Mouse (Mus musculus) hindbrain, embryonic 12.5 days (tissue): ENCODE results near the gene Fcho2. TPM values are rescaled to one million over a fixed set of nuclear protein-coding genes. Genes with fewer than 3 reads are reported as not detected.

Experiments used
- ATAC-seq: fragments of 200-750 bp; cut with Nextera tagmentation; 2 replicates; pipeline ENCODE4 v1.8.0; 2017; ENCODE audit warnings: moderate TSS enrichment; ENCODE audit not compliant: low FRiP score
- H3K27ac ChIP-seq: fragments of 300-500 bp; sonication (generic); 2 replicates; pipeline ENCODE4 v1.5.1; 2016; ENCODE audit warnings: mild to moderate bottlenecking
- H3K27me3 ChIP-seq: fragments of 300-500 bp; sonication (generic); 2 replicates; pipeline ENCODE4 v1.6.1; 2016; ENCODE audit warnings: mild to moderate bottlenecking
- H3K36me3 ChIP-seq: fragments of 300-500 bp; sonication (generic); 2 replicates; pipeline ENCODE4 v1.6.1; 2016; ENCODE audit warnings: mild to moderate bottlenecking
- H3K4me1 ChIP-seq: fragments of 300-500 bp; sonication (generic); 2 replicates; pipeline ENCODE4 v1.6.1; 2016
- H3K4me2 ChIP-seq: fragments of 300-500 bp; sonication (generic); replicated peaks from 2 replicates; pipeline ENCODE4 v1.6.1; 2016; ENCODE audit warnings: mild to moderate bottlenecking
- H3K4me3 ChIP-seq: fragments of 300-500 bp; sonication (generic); 2 replicates; pipeline ENCODE4 v1.5.1; 2016; ENCODE audit warnings: mild to moderate bottlenecking
- H3K9ac ChIP-seq: fragments of 300-500 bp; sonication (generic); 2 replicates; pipeline ENCODE4 v1.6.1; 2016; ENCODE audit warnings: mild to moderate bottlenecking, moderate library complexity
- H3K9me3 ChIP-seq: fragments of 300-500 bp; sonication (generic); replicated peaks from 2 replicates; pipeline ENCODE4 v1.6.1; 2016; ENCODE audit warnings: mild to moderate bottlenecking
- WGBS: fragments of 180-500 bp; shearing (Covaris S2); methylation state at CpG from one replicate; pipeline ENCODE4 v1.1.7; 2016; 5-methylcytosine and 5-hydroxymethylcytosine counted together
- polyA plus RNA-seq: library from polyadenylated mRNA; unstranded; fragments of >200 nt; fragmentation: Nextera tagmentation; extraction: Ambion mirVana; gene quantifications from 2 replicates; pipeline ENCODE4 v1.2.1, GENCODE M21; 2016

The Fcho2 gene
- polyA plus RNA-seq, 1 experiment from 2014 or later = 48.3 TPM

DNA sequence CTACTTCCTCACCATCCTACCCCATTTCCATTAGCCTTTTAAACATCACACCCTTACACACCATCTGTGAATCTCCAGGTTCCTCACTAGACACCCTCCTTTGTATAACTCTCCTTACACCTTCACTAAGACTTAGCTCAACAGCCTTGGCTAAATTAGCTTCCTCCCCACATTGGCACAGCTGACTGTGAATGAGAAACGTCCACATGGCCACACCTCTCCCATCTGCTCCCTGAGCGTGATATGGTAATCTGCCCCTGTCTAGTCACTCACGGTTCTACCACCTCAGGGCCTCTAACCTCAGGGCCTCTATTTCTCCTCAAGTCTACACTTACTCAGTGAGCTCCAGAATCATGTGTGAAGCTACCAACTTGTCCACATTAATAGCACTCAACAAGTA, 82.0 kb downstream of the Fcho2 start:
- 0 out of 2 replicates have a peak, but pooled peaks cover 2% of the 10 kb centered on the region for H3K4me1 ChIP-seq
- no peak overlapping the region for H3K4me2 ChIP-seq
- H3K27ac ChIP-seq = no peak overlapping the region
- WGBS = 64% methylated on average over 3 of the region's 3 CpGs
- peaks cover 45% of the 10 kb centered on the region for H3K36me3 ChIP-seq
- no peaks in the 10 kb centered on the region for H3K9me3 ChIP-seq
- no peaks in the 10 kb centered on the region for H3K27me3 ChIP-seq
- H3K9ac ChIP-seq = no peak overlapping the region
- no peak for ATAC-seq
- H3K4me3 ChIP-seq = no peak overlapping the region

DNA sequence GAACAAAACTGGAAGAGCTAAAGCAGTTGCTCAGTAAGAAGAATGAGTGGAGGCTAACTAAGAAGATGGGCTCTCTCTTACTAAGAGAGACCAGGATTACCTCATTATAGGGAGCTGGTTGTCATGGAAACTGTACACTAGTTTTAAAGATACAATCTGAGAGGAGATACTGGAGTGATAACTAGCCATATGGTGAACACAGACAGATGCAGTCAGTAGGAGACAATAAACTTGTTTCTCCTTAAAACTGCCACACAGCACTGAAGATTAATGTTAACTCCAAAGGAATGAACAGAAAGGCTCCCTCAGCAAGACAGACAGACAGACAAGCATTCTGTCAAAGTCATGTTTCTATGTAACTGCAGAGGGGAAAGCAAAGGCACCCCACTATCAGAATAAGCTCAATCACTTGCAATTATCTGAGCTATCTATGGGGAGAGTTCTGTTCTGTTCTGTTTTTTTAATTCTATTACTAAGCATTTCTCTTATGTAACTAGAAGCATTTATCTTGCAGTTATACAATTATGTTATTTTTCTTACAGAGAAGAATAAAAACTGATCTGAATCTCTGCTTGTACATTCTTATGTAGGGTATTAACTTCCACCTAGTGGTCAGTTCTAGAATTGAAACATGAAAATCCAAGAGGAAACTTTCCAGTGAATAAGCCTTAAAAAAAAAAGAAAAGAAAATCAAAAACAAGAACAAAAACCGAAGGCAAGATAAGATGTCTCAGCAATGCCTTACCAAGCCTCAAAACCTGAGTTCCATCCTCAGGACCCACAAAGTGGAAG, 85.8 kb downstream of the Fcho2 start:
- Histone ChIP-seq H3K4me2 (no peak overlapping the region), H3K36me3 (peaks cover 52% of the 10 kb centered on the region), H3K9me3 (no peaks in the 10 kb centered on the region), H3K27ac (no peak overlapping the region), H3K4me1 (0 out of 2 replicates have a peak, but pooled peaks cover 2% of the 10 kb centered on the region), H3K4me3 (no peak overlapping the region), H3K27me3 (no peaks in the 10 kb centered on the region), H3K9ac (no peak overlapping the region)
- WGBS = 93% methylated on average over 1 of the region's 1 CpGs
- ATAC-seq = no peak

DNA sequence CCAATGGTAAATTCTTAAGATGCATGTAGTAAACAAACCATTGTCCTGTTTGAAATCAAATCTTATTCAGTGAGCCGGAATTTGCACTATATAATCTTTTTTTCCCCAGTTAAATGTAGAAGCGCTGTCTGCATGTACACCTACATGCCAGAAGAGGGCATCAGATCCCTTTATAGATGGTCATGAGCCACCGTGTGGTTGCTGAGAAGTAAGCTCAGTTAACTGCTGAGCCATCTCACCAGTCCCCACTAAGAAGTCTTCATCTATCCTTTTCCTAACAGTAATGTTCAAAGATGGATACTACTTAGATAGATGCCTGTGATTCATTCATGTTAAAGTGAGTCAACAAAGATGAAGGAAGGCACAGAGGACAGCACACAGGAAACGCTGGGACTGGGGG, 88.8 kb downstream of the Fcho2 start:
- ATAC-seq = no peak
- H3K9me3 ChIP-seq = no peaks in the 10 kb centered on the region
- H3K36me3 ChIP-seq = peaks cover 39% of the 10 kb centered on the region
- no peak overlapping the region for H3K9ac ChIP-seq
- WGBS = 62% methylated on average over 4 of the region's 4 CpGs
- H3K27ac ChIP-seq = no peak overlapping the region; the same call in 1 of the 2 replicates
- no peak overlapping the region for H3K4me2 ChIP-seq
- no peaks in the 10 kb centered on the region for H3K27me3 ChIP-seq
- H3K4me3 ChIP-seq = no peak overlapping the region
- no peaks in the 10 kb centered on the region for H3K4me1 ChIP-seq

DNA sequence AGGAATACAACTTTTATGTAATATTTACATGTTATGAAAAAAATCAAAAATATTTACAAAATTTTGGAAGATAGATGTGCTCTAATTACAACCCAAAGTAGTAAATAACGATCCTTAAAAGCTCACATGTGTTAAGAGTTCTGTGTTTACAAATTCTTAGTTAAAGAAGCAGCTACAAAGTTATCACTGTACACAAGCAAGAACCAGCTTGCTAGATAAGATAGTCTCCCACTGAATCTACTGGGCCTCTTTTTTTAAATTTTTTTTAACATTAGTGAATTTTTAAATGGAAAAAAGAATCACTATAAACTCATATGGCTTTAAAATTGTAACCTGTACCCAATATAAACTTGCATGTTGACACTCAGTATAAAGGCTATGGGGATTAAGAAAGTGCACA, 91.8 kb downstream of the Fcho2 start:
- Histone ChIP-seq H3K9ac (no peak overlapping the region), H3K27me3 (no peaks in the 10 kb centered on the region), H3K4me1 (no peaks in the 10 kb centered on the region), H3K27ac (no peak overlapping the region), H3K36me3 (peaks cover 29% of the 10 kb centered on the region), H3K9me3 (no peaks in the 10 kb centered on the region), H3K4me3 (no peak overlapping the region), H3K4me2 (no peak overlapping the region)
- no peak for ATAC-seq
- 95% methylated on average over 1 of the region's 1 CpGs for WGBS

DNA sequence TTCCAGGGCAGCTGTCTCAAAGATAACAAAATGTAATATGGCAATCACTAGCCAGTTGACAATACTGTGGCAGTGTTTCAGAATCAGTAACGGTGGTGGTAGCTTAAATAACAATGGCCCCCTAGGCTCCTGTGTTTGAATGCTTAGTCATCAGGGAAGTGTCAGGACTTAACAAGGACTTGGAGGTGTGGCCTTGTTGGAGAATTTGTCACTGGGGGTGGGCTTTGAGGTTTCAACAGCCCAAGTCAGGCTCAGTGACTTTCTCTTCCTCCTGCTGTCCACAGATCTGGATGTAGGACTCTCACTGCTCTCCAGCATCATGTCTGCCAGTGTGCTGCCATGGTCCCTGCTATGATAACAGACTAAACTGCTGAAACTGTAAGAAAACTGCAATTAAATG, 93.0 kb downstream of the Fcho2 start:
- 34% methylated on average over 1 of the region's 1 CpGs for WGBS
- Histone ChIP-seq H3K9ac (no peak overlapping the region), H3K27ac (no peak overlapping the region), H3K9me3 (no peaks in the 10 kb centered on the region), H3K27me3 (no peaks in the 10 kb centered on the region), H3K4me3 (no peak overlapping the region), H3K36me3 (peaks cover 26% of the 10 kb centered on the region), H3K4me1 (no peaks in the 10 kb centered on the region), H3K4me2 (no peak overlapping the region)
- no peak for ATAC-seq

DNA sequence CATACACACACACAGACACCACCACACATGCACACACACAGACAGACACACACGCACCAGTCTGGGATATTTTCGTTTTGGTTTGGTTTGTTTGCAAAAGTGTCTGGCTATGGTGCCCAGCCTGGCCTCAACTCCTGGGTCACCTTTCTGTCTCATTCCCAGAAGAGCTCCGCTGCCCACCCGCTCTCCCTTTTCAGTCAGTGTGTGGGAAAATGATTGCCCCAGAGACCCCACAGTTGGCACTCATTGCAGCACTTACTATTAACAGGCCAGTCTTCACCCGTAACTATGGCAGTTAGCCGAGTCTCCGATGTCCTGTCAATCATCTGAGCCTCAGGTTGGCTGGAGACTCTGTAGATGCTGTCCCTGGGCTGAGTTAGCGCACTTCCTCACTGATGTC, 99.1 kb downstream of the Fcho2 start:
- WGBS = 83% methylated on average over 8 of the region's 8 CpGs
- Histone ChIP-seq H3K9me3 (no peaks in the 10 kb centered on the region), H3K27me3 (no peaks in the 10 kb centered on the region), H3K4me1 (no peaks in the 10 kb centered on the region), H3K4me2 (no peak overlapping the region), H3K36me3 (0 out of 2 replicates have a peak, but pooled peaks cover 4% of the 10 kb centered on the region), H3K27ac (no peak overlapping the region), H3K9ac (no peak overlapping the region), H3K4me3 (no peak overlapping the region)
- ATAC-seq = no peak

DNA sequence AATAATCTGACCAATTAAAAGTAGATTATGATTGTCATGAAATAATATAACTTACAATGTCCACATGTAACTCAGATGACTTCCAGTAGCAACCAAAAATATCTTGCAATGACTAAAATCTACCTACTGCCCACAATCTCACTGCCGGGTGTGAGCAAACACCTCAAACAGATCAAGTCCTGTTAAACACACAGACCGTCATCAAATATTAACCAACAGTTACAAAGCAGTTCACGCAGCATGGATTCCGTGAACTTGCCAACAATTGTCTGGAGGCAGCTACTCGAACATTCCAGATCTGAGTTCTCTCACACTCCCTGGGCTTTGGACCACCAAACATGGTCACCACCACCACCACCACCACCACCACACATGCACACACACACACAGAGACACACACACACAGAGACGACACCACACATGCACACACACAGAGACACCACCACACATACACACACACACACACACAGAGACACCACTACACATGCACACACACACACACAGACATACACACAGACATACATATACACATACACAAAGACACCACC, 99.7 kb downstream of the Fcho2 start:
- no peaks in the 10 kb centered on the region for H3K4me1 ChIP-seq
- H3K27me3 ChIP-seq = no peaks in the 10 kb centered on the region
- ATAC-seq = no peak
- no peaks in the 10 kb centered on the region for H3K36me3 ChIP-seq
- WGBS = 81% methylated on average over 6 of the region's 6 CpGs
- H3K4me2 ChIP-seq = no peak overlapping the region
- H3K4me3 ChIP-seq = no peak overlapping the region
- H3K27ac ChIP-seq = no peak overlapping the region
- H3K9me3 ChIP-seq = no peaks in the 10 kb centered on the region
- no peak overlapping the region for H3K9ac ChIP-seq

DNA sequence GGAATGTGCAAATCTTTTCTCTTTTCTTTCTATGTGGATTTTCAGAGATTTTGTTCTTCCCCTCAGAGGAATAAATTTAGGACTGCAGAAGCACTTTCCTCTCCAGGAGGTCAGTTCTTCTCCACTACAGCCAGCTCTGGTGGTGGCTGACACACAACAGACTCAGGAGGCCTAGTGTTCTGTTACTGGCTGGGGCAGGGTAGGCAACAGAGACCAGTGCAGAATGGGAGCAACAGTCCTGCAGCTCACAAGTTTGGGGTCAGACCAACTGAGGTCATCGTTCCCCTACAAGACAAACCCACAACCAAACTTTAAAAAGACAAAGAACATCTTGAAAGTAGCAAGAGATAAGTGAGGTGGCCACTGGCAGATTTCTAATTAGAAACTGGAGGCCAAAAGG, 104.6 kb downstream of the Fcho2 start:
- no peak for ATAC-seq

DNA sequence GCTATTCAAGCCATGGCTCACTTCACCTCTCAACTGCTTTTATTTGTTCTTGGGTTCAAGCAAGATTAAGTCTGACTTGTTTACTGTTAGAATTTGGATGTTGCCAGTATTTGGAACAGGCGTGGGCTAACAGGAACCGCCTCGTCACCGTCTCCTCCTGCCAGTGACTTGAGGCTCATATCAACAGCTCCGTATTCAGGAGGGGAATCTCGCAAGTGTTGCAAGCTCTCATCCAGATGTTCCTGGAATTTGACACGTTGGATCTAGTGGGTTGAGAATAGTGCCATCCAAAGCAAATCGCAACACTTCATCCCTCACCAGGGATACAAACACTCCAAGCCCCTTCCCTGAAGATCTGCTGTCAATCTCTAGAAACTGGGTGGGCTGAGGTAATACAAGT, 105.0 kb downstream of the Fcho2 start:
- no peaks in the 10 kb centered on the region for H3K9me3 ChIP-seq
- 78% methylated on average over 8 of the region's 8 CpGs for WGBS
- H3K4me1 ChIP-seq = no peaks in the 10 kb centered on the region
- H3K27me3 ChIP-seq = no peaks in the 10 kb centered on the region
- H3K4me3 ChIP-seq = no peak overlapping the region
- no peaks in the 10 kb centered on the region for H3K36me3 ChIP-seq
- ATAC-seq = no peak
- no peak overlapping the region for H3K4me2 ChIP-seq
- no peak overlapping the region for H3K27ac ChIP-seq
- H3K9ac ChIP-seq = no peak overlapping the region

More for the DNA sequence above, 104.6 kb downstream of the Fcho2 start:
- Histone ChIP-seq H3K27me3 (no peaks in the 10 kb centered on the region), H3K4me1 (no peaks in the 10 kb centered on the region), H3K9me3 (no peaks in the 10 kb centered on the region), H3K9ac (no peak overlapping the region), H3K4me3 (no peak overlapping the region), H3K4me2 (no peak overlapping the region), H3K27ac (no peak overlapping the region), H3K36me3 (no peaks in the 10 kb centered on the region)
- 95% methylated on average over 1 of the region's 1 CpGs for WGBS

DNA sequence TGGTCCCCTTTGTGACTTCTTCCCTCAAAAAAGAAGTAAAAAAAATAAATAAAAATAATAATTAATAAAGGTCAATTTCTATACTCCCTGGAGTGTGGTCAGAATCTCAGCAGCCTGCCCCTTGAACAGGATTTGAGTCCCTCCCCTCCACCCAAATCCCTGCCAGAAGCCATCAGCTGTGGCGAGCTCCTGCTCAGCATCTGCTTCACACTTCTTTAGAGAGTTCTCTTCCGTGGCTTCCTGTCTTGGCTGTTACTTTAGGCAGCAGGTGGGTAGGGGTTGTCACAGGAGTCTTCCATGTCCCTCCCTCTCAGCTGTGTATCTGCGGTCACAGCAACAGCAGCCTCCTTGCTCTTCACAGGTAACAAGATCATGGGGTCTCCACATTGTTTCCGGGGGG, 109.7 kb downstream of the Fcho2 start:
- Histone ChIP-seq H3K9me3 (no peaks in the 10 kb centered on the region), H3K27me3 (no peaks in the 10 kb centered on the region), H3K36me3 (no peaks in the 10 kb centered on the region), H3K4me3 (no peak overlapping the region), H3K27ac (no peak overlapping the region), H3K9ac (no peak overlapping the region), H3K4me1 (0 out of 2 replicates have a peak, but pooled peaks cover 5% of the 10 kb centered on the region), H3K4me2 (no peak overlapping the region)
- no peak for ATAC-seq
- 81% methylated on average over 4 of the region's 4 CpGs for WGBS

DNA sequence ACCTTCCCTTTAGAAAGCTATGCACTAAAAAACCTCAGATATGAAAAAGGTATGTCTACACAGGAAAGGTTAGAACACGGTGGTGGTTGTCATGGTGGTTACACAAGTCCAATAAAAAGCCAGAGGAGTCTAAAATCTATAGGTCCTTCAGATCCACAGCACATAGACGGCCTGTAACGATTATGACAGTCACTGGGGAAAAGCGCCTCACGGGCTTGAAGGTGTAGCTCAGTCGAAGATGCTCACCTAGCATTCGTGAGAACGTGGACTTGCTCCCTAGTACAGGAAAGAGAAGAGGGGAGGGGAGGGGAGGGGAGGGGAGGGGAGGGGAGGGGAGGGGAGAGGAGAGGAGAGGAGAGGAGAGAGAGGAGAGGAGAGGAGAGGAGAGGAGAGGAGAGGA, 111.5 kb downstream of the Fcho2 start:
- no peak overlapping the region for H3K4me2 ChIP-seq
- no peaks in the 10 kb centered on the region for H3K36me3 ChIP-seq
- ATAC-seq = no peak
- H3K27me3 ChIP-seq = no peaks in the 10 kb centered on the region
- 81% methylated on average over 8 of the region's 8 CpGs for WGBS
- H3K9ac ChIP-seq = no peak overlapping the region
- no peak overlapping the region for H3K4me3 ChIP-seq
- H3K4me1 ChIP-seq = 0 out of 2 replicates have a peak, but pooled peaks cover 5% of the 10 kb centered on the region
- H3K9me3 ChIP-seq = no peaks in the 10 kb centered on the region
- no peak overlapping the region for H3K27ac ChIP-seq

DNA sequence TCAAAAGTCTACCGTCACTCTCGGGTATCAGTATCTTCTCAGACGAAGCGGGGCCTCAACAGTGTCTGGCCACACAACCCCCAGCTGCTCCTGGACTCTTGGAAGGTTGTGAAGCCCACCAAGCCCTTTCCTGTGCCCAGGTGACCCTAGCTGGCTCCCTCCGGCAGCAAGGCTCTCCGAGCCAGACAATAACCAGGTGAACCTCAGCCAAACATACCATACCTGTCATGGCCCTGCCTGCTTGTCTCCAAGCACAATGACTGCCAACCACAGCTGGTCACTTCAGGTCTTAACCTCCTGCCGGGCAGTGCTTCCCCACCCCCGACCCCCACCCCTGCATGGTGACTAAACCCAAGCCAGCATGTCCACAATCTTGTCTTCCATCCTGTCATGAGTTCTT, 112.9 kb downstream of the Fcho2 start:
- Histone ChIP-seq H3K27me3 (0 out of 2 replicates have a peak, but pooled peaks cover 4% of the 10 kb centered on the region), H3K4me2 (no peak overlapping the region), H3K36me3 (no peaks in the 10 kb centered on the region), H3K9ac (no peak overlapping the region), H3K4me3 (no peak overlapping the region), H3K4me1 (0 out of 2 replicates have a peak, but pooled peaks cover 5% of the 10 kb centered on the region), H3K9me3 (no peaks in the 10 kb centered on the region), H3K27ac (no peak overlapping the region)
- no peak for ATAC-seq
- WGBS = 88% methylated on average over 8 of the region's 8 CpGs

DNA sequence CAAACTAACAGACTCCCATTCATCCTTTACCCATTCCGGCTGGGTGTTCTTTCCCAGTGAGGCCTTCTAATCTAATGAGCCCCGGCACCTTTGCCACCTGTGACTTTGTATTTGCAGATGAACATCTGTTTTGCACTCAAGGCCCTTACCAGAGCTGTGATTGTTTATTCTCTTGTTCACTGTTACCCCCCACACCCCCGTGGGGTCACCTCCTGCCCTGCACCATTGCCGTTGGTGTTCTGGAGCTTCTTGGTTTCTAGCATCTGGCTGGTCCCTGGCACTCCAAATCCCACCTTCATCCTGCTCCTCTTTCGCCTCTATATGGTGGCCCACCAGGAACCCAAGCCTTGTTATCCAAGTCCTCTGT, 114.0 kb downstream of the Fcho2 start:
- H3K36me3 ChIP-seq = no peaks in the 10 kb centered on the region
- 0 out of 2 replicates have a peak, but pooled peaks cover 5% of the 10 kb centered on the region for H3K4me1 ChIP-seq
- ATAC-seq = no peak
- H3K9ac ChIP-seq = no peak overlapping the region
- no peak overlapping the region for H3K4me2 ChIP-seq
- H3K9me3 ChIP-seq = no peaks in the 10 kb centered on the region
- 72% methylated on average over 5 of the region's 5 CpGs for WGBS
- H3K27me3 ChIP-seq = 0 out of 2 replicates have a peak, but pooled peaks cover 4% of the 10 kb centered on the region
- no peak overlapping the region for H3K27ac ChIP-seq
- H3K4me3 ChIP-seq = no peak overlapping the region
